Mouse (Mus musculus) right cerebral cortex, postnatal 14 days (tissue): ENCODE results near the gene Eya4.

Experiments used
- DNase-seq: peaks from one replicate; pipeline ENCODE4 v3.0.0; 2022

Eya4 gene

DNA sequence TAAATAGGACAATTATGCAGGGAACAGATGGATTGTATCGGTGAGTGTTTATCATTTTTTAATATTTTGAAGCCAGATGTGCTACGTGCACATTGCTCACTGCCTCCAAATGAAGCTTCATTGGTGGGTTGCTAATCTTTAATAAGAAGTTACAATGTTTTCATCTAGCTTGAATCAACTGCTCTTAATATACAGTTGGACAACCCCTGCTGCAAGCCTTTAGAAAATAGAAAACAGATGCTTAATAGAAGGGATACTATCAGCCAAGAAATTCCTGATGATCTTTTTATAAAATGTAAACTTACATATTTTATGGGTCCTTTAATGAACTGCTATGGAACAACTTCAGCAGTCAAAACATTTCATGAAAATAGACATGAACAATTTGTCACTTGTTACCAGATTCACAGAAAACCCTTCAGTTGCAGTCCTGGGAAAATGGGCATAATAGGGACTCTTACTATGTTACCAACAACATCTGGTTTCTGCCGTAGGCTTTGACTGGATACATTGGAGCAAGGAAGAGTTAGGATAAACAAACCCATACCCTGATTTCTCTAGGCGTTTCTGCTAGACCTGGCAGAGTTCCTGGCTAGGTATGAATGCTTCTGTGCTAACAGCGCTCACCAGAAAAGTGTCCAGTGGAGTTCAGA, 290.4 kb downstream of the Eya4 start:
- DNase-seq = no peak

DNA sequence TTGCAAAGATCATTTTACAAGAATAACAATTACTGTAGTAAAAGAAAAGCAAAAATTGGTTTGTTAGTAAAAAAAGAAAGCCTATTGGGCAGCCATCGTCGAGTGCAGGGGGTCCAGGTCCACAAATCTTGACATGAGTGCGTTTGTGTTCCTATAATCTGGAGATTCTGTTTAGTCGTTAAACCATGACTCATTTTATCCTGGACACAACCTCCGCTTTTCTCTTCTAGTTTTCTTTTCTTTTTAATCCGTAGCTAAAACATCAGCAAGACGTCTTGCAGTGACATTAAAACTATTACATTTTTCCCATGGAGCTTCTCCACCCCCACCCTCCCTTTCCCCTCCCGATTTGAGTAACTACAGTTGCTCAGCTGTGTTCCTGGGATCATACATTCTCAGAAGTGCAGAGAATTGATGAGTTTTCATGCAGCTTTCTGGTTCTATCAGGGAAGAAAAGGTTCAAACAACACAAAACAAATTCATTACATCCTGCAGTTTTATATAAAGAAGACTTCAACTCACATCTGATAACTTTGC, 297.1 kb downstream of the Eya4 start:
- no peak for DNase-seq
